Mouse (Mus musculus): Measurements from ENCODE around the gene Galnt7.

Galnt7 gene

DNA sequence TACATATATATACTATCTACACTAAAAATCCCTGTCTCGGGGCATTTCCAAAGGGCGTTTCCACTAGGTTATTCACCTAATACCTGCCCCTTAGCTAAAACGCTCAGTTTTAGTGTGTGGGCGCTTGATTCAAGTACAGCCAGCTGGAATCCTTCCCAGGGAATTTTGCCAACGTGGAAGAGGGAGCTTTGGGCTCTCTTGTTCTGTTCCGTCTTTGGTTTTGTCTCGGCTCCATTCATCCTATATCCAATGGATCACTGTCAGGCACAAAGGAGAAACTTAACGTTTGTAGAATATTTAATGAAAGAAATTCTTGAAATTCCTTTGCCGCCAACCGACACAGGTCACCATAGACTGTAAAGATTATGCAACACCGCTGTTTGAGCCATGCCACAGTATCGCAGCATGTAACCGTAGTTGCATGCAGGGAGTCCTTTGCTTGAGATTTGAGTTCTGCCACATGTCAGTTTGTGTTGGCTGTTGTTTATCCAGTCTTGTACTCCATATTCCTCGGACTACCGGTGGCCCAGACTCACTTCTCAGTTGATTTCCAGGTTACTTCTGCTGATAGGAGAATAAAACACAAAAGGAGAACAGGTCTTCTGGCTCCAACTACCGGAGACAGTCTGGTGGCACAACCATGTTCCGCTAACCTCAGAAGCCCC, 153.9 kb downstream of the Galnt7 start:
- CTCF ChIA-PET = no interaction called here

GRCm38 (mm10) chr8:57498494-57498846, 154.4 kb downstream of the Galnt7 start:
- CTCF ChIA-PET = no interaction called here

DNA sequence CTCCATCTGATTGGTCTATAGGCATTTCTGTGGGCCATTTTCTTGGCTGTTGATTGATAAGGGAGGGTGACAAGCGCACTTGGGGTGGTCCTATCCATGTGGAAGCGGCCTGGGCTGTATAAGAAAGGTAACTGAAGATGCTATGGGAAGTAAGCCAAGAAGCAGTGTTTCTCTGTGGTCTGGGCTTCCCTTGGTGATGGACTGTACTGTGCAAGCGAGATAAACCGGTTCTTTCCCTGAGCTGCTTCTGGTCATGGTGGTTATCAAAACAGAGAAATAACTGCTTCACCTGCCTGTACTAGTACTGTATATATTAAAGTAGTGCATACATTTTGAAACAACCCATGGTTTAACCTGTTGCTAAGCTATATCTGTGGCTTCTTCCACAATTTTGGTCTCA, 161.0 kb downstream of the Galnt7 start:
- CTCF ChIA-PET = no interaction called here

- CTCF ChIA-PET = no interaction called here
These were observed 162.9 kb downstream of the Galnt7 start for GRCm38 (mm10) chr8:57489896-57490295.

- CTCF ChIA-PET = no interaction called here
These were observed 163.5 kb downstream of the Galnt7 start for GRCm38 (mm10) chr8:57489366-57489765.

GRCm38 (mm10) chr8:57488312-57488765, 164.5 kb downstream of the Galnt7 start:
- CTCF ChIA-PET = interaction anchor here (0.5 to 1.4 kb wide), 2 partner anchors 9 to 62 kb away, joined by 3 to 12 read pairs; no protein-coding TSS in a partner anchor

GRCm38 (mm10) chr8:57487441-57488155, 165.2 kb downstream of the Galnt7 start, which contains the start of gene Sap30:
Gene Sap30, minus strand, starts transcription at chr8:57487860.
- CTCF ChIA-PET = interaction anchor here (0.6 to 1.4 kb wide), 2 partner anchors 53 to 61 kb away, joined by 3 to 6 read pairs; no protein-coding TSS in a partner anchor

DNA sequence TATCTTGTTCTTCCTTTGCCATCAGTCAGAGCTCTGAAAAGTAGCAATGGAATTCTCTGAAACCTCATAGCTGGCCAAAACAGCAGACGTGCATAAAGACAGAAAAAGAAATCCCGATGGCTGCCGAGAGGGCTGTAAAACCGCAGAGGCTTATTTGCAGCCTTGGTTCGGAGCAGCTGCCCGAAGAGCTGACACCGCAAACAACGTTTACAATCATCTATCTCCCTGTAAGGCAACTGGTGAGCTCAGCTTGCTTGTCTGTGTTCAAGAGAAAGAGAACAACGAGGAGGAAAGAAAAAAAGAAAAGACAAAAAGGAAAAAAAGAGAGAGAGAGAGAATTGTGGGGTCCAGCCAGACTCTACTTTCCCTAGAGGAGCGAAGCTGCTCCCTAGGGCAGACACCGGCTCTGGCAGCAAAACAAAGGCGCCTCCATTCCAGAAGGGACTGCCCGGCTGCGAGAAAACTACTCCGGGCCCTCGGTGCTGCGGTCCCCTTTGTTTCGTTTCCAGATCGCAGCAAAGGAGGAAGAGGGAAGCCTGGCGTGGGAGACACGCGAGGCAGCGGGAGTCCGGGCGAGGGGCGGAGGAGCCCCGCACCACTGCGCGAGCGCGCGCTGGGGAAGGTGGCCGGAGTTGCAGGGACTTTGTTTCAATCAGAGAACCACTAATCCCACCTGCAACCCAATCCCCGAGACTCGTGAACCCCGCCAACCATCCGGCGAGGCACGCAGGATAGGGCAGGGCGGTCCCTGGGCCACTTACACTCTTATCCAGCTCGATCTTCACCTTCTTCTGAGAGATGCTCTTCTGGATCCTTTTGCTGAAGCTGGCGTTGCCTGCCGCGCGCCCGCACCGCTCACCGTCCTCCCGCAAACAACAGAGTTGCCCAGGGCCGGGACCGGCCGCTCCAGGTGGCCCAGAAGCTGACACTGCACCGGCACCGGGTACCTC, 166.1 kb downstream of the Galnt7 start:
- CTCF ChIA-PET = interaction anchor here (1.4 kb wide), 1 partner anchor 60 kb away, joined by 3 read pairs; no protein-coding TSS in a partner anchor

DNA sequence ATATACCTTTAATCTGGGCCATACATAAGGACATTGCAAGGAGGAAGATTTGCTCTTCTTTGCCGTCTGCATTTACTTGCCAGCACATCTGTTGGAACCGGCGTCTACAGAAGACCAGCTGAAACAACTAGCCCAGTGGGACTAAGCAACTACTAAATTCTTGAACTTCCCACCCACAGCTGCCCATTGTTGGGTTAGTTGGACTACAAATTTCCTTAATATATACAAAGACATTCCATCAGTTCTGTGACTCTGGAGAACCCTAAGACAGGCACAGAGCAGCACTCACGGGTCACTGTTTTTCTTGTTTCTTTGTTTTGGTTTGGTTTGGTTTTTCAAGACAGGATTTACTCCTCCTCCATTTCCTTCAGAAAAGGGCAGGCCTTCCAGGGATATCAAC, 172.2 kb downstream of the Galnt7 start:
- CTCF ChIA-PET = no interaction called here

- CTCF ChIA-PET = no interaction called here
These were observed 173.1 kb downstream of the Galnt7 start for GRCm38 (mm10) chr8:57479700-57480099.

GRCm38 (mm10) chr8:57478406-57478805, 174.4 kb downstream of the Galnt7 start:
- CTCF ChIA-PET = no interaction called here
